Mouse (Mus musculus): Measurements from ENCODE around the gene Elovl5.

Gene Elovl5

DNA sequence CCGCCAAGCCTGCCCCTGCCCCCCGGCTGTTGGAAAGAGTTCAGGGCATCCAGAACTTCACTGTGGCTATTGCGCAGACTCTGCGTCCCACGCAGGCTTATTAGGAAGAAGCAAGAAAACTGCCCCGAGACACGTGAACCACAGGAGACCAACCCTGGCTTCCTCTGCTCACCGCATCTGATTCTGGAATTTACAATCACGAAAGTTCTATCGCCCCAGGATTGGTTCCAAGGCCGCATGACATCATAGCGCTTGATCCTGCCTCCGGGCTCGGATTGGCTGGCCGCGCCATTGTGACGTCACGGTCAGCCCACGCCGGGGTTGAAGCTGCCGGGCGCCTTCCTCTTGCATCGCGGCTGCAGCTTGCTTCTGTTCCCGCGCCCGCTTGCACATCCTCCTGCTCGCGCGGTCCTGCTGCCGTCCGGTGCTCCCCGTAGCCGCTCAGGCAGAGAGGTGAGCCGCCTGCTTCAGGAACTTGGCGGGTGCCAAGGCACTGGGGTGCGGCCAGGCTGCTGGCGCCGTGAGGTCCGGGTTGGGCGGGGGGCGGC is at the start of gene Elovl5:
Gene Elovl5 (plus strand): TSS at position 291 of the 548 bp plus-strand sequence.
- DNase-seq (ENCODE audit: low spot score), result peak; percentile 91

DNA sequence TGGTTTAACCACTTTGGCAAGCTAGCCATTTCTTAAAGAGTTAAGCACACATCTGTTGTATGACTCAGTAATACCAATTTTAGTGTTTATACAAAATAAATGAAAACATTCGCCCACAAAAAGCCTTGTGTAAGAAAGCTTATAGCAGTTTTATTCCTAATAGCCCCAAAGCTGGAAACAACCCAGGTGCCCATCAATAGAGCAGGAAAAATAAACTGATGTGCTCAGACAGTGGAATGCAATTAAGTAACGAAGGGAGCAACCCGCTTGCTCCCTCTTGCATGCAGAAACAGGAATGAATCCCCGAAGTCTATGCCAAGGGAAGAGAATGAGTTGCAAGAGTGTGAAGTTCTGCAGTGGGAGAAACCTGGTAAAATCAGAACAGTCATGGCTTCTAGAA is 25.7 kb upstream of the Elovl5 start:
- no peak for DNase-seq (ENCODE audit: low spot score)

DNA sequence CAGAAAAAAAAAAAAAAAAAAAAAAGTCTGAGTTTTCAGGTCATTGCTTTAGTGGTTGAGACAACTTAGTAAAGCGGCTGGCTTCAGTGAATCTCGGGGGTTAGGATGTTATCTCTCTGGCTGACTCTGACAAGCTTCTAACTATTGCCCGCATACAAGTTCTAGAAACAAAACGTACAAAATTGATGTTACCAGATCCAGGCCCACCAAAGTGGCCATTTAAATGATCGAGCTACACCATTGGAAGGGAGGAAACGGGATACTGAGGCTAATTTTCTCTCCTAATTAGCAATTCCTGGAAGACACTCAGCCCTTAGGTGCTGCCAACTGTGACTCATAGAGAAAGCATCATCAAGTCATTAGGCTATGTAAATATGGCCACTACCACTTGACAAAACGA is 18.6 kb upstream of the Elovl5 start:
- no peak for DNase-seq (ENCODE audit: low spot score)

DNA sequence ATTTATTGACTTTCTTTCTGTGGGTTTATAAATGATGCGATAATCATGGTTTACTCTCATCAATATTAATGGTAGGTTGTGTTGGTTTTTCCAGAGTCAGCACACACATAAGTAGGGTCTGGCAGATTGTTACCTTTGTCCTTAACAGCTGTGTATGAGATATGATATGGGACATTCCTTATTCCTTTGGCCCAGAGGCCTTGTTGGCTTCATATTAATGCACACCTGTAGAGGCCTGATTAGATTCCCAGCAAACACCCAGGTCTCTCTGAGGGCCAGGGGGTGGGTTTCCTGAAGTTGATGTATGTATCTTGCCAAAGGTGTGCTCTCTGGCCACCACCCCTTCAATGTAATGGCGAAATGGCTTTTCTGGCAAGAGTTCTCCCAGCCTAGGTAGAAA is 13.0 kb upstream of the Elovl5 start:
- DNase-seq (ENCODE audit: low spot score), result no peak

DNA sequence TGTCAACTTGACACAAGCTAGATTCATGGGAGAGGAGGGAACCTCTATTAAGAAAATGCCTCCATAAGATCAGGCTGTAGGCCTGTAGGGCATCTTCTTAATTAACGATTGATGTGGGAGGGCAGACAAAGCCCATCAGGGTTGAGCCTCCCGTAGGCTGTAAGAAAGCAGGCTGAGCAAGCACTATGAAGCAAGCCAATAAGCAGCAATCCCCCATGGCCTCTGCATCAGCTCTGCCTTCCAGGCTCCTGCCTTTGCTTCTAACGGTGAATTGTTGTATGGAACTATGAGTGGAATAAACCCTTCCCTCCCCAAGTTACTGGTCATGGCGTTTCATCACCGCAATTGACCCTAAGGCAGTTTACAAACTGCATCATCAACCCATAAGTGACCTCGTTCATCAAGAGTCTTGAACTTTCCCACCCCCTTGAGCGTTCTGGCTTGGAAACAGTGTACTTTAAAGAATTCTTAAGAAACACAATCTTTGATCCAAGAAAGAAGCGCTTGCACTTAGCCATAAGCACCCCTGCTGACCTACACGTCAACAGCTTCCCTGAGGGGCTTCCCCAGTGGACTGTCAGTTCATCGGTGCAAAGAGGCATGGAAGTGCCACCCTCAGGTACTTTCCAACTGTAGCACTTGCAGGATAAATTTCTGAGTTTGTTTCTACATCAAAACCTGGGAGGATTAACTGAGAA is 7.4 kb upstream of the Elovl5 start:
- no peak for DNase-seq (ENCODE audit: low spot score)

DNA sequence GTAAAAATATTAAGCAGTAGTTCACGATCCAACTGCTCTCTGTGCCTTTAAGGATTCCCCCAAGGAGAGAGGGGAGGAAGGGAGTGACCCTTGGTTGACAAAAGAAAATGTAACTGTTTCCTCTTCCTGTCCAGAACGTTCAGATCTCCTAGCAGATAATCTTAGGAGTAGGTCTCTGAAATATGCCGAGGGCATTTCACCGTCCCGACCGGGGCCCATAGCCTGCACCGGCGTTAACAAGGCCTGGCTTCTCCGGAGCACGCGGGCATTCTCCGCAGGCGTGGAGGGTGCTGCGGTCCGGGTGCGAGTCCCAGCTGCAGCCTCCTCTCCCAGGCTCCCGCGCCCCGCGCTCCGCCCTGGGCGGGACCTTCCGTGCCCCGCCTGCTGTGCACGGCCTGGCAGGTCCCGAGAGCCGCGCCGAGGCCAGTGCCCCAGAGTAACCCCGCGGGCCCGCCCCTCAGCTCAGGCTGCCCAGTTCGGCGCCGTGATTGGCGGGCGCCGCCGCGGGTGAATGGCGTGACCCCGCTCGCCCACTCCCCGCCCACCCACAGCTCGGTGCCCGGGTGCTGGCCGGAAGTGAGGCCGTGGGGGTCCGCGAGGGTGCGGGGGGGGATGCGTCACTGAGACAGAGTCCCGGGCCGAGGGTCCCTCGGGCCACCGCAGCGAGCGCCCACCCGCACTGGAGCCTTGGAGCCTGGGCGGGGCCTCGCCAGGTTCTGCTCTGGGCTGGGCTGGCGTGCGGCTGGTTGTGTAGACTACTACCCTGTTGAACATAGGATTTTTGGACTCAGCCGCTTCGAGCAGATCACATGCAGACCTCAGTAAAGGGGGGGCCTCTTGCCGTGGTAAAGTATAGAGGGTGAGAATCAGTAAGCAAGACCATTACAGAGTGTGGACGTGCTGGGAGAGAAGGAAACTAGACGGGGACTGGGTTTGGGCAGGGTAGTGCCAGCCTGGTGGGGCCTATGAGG is 6.6 kb upstream of the Elovl5 start:
- DNase-seq (ENCODE audit: low spot score), result peak; percentile 87

DNA sequence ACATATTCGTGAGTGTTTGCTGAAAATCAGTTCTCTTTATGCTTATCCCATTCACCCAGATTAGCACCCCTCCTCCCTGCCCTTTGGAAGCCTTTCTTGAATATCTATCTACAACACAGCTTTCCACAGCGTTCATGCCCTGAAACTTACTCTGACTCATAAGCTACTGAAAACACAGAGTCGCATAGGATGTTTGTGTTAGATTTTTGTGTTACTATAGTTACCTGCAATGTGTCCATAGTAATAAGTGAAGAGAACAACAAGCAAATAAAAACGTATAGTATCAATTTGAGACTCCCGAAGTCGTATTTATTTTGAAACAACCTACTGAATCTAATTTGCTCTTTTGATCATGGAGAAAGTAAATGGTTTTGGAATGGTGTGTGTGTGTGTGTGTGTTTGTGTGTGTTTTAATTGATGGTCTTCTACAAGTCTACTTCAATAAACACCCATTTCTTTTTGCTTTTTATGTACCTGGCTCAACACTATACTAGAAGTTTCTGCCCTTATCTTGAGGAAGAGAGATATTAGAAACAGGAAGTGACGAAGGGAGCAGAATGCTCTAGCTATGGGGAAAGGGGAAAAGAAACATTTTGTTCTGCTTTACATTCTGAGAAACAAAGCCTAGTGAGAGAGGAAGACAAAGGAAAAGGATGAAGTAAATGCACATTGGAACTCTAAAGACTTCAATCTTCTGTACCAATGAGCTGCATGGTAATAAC is 5.5 kb upstream of the Elovl5 start:
- peak; percentile 71 for DNase-seq (ENCODE audit: low spot score)

DNA sequence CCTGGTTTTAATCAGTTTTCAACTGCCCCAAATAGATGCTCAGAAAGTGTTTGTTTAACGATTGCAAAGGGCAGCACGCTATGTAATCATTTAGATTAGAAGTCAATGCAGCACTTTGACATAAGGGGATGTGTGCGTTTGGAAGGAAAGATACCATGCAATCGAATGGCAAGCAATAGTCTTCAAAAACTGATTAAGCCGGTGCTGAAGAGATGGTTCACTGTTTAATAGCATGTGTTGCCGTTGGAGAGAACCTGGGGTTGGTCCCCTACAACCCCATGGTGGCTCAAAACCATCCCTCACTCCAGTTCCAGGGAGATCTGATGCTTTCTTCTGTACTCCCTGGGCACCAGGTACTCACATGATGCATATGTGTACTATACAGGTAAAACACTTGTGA is 4.9 kb upstream of the Elovl5 start:
- no peak for DNase-seq (ENCODE audit: low spot score)

DNA sequence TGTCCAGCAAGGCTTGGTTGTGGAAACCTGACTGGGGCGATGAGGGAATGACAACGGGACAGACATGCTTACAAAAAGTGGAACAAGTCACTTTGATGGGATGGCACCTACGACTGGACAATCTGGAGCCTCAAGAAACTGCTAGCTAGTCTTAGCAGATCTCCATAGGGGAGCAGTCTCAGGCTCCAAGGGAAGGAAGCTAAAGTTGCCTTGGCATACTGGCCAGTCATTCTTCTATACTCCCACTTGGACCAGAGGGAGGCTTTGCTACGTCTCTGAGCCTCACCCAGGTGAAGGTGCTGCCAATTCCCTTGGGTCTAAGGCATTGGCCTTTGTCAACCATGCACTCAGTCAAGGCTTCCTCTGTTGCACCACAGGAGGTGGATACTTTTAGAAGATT is 2.5 kb upstream of the Elovl5 start:
- no peak for DNase-seq (ENCODE audit: low spot score)

DNA sequence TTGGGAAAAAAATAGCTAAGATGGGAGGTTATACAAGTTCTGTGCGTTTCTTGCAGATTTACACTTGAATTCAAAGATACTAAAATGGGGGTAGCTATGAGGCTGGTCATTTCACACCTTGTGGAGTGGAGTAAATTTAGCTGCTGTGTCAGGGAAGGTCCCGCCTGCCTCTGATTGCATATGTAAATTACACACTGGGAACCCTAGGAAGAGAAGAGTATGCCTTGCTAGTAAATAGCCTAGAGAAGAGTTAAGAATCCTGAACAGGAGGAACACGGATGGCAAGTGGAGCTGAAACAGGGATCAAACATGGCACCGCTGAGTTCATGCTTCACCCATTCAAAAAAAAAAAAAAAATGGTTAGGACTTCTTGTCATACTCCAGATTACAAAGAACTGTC is 1.4 kb upstream of the Elovl5 start:
- DNase-seq (ENCODE audit: low spot score), result no peak

DNA sequence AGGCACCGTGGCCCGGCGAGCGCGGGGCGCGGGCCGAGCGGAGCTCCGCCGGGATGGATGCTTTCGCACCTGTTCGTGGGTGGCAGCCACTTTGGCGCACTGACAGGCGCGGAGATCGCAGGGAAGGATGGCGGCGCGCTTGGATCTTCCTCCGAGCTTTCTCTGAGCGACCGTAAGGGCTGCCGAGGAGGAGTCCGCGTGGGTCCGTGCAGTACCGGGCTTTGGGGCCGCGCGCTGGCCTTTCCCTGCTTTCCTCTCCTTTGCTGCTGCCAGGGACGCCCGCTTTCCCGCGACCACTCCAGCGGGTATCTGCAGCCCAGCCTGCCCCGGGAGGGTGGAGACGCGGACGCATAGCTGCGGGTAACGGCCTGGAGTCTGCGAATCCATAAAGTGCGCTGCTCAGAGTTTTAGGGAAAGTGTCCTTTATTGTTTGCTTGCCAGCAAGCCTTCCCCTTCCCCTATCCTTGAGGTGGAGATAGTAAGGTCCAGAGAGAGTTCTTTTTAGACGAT is 513 bp downstream of the Elovl5 start:
- DNase-seq (ENCODE audit: low spot score), result peak; percentile 21

DNA sequence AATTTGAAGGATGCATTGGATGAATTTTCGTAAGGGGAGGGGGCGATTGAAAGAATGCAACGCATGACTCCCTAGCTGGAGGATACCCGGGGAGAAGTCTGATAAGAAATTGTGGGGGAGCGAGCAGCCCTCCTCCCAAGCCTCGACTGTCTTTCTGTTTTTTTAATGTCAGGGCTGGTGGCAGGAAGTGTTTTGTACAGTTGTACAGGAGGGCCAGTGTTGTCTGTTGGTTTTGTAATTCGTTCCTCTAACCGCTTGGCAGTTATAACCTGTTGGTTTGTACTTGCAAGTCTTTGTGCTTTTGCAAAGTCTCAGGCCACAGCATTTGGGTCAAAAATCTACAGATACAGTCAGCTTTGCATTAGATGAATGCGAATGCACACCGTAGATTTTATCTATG is 1.0 kb downstream of the Elovl5 start:
- no peak for DNase-seq (ENCODE audit: low spot score)

DNA sequence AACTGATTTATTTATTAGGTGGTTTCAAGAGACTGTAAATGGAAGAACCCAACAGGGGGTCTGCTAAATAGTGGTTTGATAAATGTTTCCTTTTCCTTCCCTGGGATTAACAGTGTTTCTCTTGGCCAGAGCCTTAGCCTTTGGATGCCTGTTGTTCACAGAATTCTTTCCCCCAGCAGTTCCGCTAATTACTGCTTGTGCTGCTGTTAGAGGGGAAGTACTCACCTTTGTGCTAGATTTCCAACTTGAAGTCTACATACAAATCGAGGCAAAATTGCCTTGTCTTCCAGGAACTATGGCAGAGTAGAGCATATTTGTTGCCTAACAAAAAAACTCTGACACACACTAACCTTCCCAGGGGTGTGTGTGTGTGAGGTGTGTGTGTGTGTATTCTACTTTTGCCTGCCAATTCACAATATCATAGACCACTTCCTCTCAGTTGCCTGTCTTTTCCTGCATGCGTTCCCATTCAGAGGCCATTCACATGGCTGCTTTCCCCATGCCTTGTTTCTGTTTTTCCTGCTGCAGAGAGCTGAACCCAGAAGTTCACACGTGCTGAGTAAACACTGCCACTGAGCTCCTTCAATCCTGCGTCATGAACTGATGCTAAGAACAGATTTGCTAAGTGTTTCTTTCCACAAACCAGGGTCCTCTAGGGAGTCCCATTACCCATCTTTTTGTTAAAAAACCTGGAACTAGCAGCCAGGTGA is 2.0 kb downstream of the Elovl5 start:
- DNase-seq (ENCODE audit: low spot score), result no peak

DNA sequence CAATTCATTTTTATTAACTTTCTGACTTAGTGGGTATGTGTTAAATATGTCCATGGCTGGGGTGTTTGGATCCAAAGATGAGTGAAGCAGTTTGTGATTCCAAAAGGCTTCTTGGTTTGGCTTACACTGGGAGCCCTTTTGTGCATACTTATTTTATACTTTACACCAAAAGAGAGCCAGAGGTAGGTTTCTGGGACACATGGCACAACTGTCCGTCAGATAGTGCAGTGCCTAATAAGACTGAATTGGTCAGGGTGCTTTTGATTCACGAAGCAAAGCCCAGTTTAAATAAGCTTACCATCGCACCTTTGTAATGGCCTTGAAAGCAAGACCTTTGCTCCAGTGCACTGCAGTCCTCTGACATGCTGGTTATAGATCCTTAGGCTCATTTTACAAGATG is 3.3 kb downstream of the Elovl5 start:
- no peak for DNase-seq (ENCODE audit: low spot score)

DNA sequence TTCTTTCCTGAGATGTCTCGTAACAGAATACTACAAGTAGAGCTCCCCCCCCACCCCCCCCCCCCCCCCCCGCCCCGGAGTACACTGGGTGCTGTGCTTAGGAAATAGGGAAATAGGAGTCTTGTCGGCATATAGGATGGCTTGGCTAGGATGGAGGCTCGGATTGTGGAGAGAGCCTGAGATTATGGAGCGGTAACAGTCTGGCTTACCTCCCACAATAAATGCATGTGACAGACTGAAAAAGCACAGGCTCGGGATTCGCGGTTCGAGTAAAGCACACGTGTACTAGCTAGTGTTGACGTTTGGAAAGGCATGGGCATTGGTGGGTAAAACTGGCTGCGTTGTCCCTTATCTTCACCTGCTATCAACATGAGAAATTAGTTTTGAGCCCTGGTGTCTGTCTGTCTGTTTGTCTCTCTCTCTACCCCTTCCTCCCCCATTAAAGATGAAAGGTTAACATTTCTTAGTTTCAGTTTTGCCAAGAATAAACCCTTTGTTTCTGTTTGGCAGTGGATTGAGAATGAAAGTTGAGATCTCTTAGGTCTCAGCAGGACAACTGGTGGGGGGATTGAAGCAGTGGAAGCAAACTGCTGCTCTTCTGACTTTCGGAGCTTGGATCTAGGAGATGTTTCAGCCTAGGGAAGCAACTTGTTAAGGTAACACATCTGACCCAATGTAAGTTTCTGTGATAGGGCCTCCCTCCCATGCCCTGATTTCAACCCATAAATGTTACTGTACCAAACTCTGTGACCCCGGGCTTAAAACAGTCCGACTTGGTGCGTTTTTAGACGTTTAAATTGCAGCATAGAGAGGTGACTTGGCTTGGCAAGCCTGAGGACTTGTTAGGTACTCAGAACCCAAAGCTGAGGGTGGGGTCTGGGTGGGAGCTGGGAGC is 4.4 kb downstream of the Elovl5 start:
- DNase-seq (ENCODE audit: low spot score), result peak; percentile 45

DNA sequence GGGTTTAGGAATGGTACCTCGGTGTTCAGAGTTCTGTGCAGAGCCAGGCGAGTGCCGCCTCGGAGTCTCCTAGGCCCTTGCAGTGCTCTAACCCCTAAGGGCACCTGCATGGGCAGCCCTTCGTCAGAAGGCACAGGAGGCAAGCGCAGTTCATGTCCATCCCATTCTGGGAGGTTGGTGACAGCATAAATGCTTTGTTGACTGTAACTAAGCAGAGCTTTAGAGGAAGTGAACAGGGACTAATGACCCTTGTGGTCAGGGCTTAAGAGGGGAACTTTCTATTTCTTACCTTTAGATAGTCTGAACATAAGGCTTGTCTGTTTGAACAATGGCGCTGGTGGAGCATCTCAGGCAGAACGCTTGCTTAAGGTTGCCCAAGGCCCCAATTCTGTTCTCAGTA is 6.6 kb downstream of the Elovl5 start:
- DNase-seq (ENCODE audit: low spot score), result no peak

DNA sequence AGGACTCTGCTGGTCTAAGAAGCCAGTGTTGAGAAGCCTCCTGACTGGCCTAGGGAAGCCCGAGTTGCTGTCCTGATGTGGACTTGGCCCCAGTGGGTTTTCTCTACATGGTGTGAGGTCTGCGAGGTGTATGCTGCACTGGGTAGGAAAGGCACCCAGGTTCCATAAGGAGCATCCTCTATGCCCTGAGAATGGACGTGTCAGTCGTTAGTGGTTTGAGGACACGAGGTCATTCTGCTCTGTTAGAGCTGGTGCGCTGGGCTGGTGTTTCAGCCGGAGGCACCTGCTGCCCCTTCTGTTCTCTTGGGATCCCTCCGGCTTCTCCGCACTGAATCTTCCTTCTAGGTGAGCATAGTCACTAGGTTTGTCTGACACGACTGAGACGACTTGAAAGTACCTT is 7.0 kb downstream of the Elovl5 start:
- no peak for DNase-seq (ENCODE audit: low spot score)

DNA sequence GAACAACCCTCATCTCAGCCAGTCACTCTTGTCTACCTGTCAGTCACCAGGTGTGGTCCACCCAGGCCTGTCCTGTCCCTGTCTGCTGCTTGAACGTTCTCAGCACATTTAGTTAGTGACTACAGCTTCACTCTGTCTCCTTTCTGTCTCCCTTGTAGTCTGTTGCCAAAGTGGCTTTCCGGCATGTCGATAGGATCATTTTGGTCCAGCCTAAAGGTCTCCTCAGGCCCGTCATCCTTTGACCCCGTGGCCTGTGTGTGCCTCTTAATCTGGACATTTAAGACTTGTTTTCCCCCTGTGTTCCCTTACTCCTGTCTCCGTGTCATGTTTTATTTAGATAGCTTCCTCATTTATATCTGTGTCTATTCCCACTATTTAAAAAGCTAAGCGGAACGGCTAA is 9.0 kb downstream of the Elovl5 start:
- no peak for DNase-seq (ENCODE audit: low spot score)

DNA sequence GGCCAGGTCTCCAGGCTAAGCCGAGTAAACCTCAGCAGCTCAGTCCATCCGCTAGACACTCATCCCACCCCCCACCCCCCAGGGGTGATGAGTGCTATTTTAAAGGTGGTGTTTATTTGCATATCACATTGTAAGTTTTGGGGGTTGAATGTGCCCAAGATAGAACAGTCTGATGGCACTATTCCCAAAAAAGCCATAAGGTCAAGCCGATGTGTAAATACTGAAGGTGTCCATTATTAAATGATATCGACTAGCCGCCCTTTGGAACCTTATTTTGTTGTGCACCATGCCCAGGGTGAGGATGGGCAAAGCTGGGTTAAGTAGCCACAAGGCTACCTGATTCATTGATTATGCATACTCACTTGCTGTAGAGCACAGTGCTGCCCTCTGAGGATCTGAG is 9.7 kb downstream of the Elovl5 start:
- no peak for DNase-seq (ENCODE audit: low spot score)

DNA sequence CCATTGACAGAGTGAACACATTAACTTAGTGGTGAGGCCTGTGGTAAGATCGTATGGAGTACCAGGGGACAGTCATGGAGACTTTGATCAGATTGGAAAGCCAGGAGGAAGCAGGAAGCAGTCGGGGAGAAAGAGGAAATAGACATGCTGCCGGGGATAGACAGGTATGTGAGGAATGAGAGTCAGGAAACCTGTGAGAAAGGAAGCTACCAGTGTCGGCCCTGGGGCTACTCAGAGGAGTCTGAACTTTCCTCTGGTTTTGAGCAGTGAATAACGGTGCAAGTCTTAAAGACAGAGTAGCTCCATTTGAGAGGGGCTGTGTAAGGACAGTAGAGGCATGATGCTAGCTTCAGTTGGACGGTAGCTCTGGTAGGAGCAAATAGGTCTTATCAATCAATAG is 10.3 kb downstream of the Elovl5 start:
- DNase-seq (ENCODE audit: low spot score), result no peak

DNA sequence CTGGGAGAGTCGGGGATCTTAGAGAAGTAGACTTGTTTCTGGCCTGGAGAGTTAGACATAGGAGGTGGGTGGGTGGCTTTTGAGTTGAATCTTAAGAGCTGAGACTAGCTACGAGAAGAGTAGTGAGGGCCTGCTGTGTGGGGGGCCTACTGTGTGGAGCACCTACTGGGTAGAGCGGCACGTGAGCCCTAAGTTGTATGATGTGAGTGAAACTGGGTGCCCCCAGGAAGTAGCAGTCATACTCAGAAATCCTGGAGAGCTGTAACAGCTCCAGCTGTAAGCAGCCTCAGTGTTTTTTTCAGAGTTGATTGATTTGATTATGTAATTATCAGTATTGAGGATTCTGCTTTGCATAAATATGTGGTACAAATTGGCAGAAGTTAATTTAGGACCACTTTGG is 11.6 kb downstream of the Elovl5 start:
- DNase-seq (ENCODE audit: low spot score), result no peak
